Mouse (Mus musculus) adrenal gland, adult (tissue): Measurements from ENCODE around the gene 4930480E11Rik.
"Not testable (repeated sequence)": the region's sequence is repeated elsewhere in the genome, so short reads cannot be mapped to it uniquely, and the experiment has no call there.

ENCODE experiments used
- DNase-seq, 2 experiments: peaks; one replicate each; pipeline ENCODE4 v3.0.0; 2022 to 2023; ENCODE audit warnings: low spot score in 1 of 2; ENCODE audit not compliant: inconsistent age in 2 of 2

Gene 4930480E11Rik

DNA sequence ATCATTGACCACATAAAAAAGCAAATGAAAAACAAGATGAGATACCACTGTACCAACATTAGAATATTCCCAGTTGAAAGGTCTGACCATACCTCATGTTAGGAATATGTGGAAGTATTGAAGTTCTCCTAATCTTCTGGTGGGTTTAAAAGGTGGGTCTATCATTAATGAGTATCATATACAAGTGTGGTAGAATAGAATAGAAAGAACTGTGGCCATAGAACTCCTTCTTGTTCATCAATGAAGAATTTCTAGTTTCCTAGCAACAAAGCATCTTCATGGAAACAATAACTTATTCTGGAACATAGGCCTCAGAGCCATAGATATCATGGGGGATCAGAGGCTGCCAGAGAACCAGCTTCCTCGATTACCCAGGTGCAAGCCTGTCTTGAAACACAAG lies at the start of gene 4930480E11Rik:
Gene 4930480E11Rik (plus strand): TSS at position 301 of the 400 bp plus-strand sequence.
- DNase-seq: no peak

DNA sequence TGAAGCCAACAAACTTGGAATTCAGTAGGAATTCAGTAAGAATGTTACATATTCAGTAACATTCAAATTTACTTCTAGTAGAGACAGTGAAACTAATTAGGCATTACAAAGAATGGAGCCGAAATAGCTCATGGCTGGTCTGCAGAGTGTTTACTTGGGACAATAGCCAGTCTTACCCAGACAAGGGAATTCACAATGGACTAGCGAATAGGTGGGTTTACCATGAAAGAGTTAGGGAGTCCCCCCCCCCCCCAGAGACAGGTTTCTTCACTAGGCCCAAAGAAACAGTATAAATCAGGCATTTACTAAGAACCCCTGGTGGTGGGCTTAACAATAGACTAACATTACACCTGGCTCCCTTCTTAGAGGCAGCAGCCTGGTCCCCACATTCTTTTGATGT lies 33.9 kb downstream of the 4930480E11Rik start:
- not testable (repeated sequence) for DNase-seq
